13 mouse cellular contexts compared by ENCODE assay signal in genomic region chr6:147088517-147088916, GRCm38 (mm10). TPM values are rescaled to one million over a fixed set of nuclear protein-coding genes. Genes with fewer than 3 reads are reported as not detected.
"Had no signal": no experiment of that assay in that cellular context is flagged by ENCODE, and none has a peak within 500 bp of the region (broad histone marks: within the 10 kb centered on the region; RNA-seq: fewer than 3 reads in every experiment).

No protein-coding gene starts in this region.

- H3K4me2 ChIP-seq: limb, embryonic 15.5 days; liver, embryonic 13.5 days; midbrain, embryonic 11.5 days; midbrain, embryonic 15.5 days; neural tube, embryonic 12.5 days had no signal

- H3K4me3 ChIP-seq: limb, embryonic 15.5 days; liver, embryonic 13.5 days; midbrain, embryonic 15.5 days; neural tube, embryonic 12.5 days had no signal

- DNase-seq: liver, embryonic 13.5 days; lung, adult 2 months; lung, postnatal 10 days; lung, postnatal 4 days; thymus, adult 18-20 months; thymus, postnatal 14 days had no signal

- H3K9ac ChIP-seq: limb, embryonic 15.5 days; liver, embryonic 13.5 days; midbrain, embryonic 15.5 days; neural tube, embryonic 12.5 days had no signal

- H3K9me3 ChIP-seq: limb, embryonic 15.5 days; liver, embryonic 13.5 days; midbrain, embryonic 15.5 days; neural tube, embryonic 12.5 days had no signal

- H3K27ac ChIP-seq: limb, embryonic 15.5 days; liver, embryonic 13.5 days; midbrain, embryonic 15.5 days; neural tube, embryonic 12.5 days had no signal

- H3K36me3 ChIP-seq: limb, embryonic 15.5 days; liver, embryonic 13.5 days; midbrain, embryonic 15.5 days; neural tube, embryonic 12.5 days had no signal

- ATAC-seq: midbrain, embryonic 15.5 days had no signal

- H3K27me3 ChIP-seq: limb, embryonic 15.5 days; midbrain, embryonic 15.5 days; neural tube, embryonic 12.5 days had no signal

RNA-seq across cellular contexts. Expression of gene Mansc4, which starts 1.7 kb away (rescaled TPM):
- total RNA-seq: megakaryocyte, adult 5-6 weeks; monocyte, adult 5-6 weeks; neutrophil, adult 5-6 weeks had no signal
- polyA plus RNA-seq: liver, embryonic 13.5 days had no signal
